Mouse (Mus musculus): ENCODE results near the gene Plvap.

Gene Plvap

DNA sequence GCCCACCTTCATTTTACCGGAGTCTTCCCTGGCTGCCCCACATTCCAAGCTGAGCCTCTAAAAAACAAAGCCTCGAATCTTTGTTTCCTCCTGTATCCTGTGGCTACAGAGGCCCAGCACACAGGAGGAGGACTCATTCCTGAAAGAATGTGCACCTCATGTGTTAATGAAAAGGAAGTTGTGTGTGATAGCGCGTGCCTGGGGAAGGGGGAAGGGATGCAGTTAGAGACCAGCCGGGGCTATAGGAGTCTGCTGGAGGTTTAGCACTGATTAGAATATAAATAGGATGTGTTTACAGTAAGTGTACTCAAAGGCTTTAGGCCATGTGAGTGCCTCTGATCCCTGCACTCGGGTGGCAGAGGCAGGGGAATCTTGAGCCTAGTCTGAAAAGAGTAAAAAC is 14.7 kb upstream of the Plvap start:
- no peak for DNase-seq (ENCODE audit: low spot score)

DNA sequence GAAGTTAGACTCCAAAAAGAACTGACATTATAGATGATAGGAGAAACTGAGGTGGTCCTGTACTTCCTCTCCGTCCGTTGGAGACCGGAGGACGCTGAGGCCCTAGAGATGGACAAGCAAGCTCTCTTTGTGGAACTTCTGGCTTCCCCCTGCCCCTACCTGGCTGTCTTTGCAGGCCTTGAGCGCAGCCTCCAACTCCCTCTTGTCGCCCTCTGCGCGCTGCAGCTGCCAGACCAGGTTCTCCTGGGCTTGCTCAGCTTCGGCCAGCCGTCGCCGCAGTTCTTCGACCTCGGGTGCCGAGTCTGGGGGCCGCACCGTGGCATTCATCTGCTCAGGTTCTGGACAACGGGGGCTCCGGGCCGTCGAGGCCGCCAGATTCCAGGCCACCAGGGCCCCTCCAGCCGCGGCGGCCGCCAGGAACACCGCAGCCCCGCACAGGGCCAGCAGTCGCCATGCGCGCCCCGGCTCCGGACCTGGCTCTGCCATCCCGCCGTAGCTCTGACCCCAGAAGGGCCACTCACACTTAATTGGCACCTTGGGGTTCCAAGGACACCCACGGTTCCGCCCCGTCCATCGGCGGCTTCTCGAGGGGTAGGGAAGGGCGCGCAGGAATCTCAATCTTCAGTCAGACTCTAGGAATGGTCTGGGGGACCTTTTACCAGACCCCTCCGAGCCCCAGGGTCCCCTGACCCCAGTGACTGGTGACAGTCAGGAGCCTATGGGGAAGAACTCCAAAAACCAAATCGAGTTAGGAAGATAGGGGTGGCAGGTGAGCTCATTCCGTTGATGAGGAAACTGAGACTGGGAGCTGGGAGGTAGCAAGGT is 13.9 kb upstream of the Plvap start, which contains the start of gene Ccdc194:
TSS of gene Ccdc194 (minus strand) at position 486 of the 825 bp plus-strand sequence.
- no peak for DNase-seq (ENCODE audit: low spot score)

DNA sequence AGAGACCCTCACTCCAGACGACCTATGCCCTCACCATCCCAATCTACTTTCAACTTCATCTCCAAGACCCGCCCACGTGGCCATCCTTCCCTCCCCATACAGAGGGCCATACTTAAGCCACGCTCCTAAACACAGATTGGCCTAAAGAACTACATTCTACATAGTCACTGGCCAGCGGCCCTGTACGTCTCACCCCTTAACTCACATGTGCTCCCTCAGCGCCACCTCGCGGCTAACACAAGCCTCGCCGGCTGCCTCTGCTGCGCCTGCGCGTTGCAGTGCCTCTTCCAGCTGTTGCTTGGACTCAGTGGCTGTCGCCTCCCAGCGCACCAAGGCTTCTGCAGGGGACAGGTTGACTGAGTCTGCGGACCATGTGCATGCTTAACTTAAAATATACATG is 10.1 kb upstream of the Plvap start:
- peak; percentile 83 for DNase-seq (ENCODE audit: low spot score)

DNA sequence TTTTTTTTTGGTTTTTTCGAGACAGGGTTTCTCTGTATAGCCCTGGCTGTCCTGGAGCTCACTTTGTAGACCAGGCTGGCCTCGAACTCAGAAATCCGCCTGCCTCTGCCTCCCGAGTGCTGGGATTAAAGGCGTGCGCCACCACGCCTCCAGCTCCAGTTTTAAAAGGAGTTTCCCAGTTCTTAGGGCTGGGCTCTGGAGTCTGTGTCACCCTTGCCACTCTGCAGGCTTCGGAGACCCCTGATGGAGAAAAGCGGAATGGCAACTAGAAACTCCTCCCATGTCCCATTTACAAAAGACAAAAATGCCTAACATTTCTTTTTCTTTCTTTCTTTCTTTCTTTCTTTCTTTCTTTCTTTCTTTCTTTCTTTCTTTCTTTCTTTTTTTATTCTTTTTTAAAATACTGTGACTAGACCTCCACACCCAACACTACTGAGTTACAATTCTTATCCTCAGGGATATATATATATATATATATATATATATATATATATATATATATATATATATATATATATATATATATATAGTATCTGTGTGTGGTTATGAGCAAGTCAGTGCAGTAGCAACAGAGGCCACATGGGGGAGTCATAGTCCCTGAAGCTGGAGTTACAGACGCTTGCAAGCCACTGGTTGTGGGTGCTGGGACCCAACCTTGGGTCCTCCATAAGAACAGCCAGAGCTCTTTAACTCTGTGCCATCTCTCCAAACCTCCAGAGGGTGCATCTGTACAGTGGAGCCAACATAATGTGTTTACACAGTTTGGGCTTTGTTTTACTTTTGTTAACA is 7.7 kb upstream of the Plvap start:
- DNase-seq (ENCODE audit: low spot score) = peak; percentile 57

DNA sequence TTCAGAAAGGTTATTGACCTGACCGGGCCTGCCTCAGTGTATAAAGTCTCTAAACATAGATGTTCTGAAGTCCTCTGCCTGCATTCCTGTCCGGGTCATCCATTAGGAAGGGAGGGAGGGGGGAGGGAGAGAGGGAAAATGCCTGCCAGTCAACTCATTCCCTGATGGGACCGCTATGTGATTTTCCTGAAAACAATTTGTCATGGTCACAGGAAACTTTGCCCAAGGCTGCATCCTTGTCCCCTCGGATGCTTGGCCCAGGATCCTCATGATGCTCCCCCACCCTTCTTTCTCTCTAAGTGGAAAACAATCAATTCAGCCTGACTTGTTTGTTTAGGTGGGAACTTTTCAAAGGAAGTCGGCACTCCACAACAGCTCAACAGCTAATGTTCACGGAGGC is 5.2 kb upstream of the Plvap start:
- DNase-seq (ENCODE audit: low spot score) = no peak

DNA sequence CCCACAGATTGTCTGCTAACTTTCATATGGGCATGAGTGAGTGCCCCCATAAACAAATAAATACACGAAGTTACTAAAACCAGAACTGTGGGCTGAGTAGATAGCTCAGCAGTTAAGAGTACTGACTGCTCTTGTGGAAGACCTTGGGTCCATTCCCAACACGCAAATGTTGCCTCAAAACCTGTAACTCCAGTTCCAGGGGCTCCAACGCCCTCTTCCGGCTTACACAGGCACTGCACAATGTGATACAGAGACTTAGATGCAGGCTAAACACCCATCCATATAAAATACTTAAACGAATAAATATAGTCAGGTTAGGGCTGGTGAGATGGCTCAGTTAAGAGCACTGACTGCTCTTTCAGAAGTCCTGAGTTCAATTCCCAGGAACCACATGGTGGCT is 3.5 kb upstream of the Plvap start:
- no peak for DNase-seq (ENCODE audit: low spot score)

DNA sequence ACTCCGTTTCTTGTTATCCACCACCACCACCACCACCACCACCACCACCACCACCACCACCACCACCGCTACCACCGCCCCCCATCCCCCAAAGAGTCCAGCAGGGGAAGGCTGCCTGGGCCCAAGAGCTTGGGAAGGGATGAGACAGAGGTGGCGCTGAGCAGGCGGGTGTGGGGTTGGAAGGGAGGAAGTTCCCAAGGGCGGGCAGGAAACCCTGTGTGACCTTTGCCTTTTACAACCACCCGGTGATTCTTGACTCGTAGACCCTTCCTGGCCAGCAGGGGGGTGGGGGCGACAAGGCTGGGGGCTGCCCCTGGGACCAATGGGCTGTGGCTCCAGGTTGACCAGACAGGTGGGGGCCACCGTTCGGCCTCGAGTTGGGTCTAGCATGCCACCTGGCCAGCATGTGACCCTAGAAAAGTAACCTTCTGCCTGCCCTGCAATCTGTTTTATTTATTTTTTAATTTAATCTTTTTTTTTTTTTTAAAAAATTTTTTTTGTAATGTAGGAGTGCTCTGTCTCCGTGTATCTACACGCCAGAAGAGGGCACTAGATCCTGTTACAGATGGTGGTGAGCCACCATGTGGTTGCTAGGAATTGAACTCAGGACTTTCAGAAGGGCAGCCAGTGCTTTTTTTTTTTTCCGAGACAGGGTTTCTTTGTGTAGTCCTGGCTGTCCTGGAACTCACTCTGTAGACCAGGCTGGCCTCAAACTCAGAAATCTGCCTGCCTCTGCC is 1.6 kb upstream of the Plvap start:
- DNase-seq (ENCODE audit: low spot score) = no peak

DNA sequence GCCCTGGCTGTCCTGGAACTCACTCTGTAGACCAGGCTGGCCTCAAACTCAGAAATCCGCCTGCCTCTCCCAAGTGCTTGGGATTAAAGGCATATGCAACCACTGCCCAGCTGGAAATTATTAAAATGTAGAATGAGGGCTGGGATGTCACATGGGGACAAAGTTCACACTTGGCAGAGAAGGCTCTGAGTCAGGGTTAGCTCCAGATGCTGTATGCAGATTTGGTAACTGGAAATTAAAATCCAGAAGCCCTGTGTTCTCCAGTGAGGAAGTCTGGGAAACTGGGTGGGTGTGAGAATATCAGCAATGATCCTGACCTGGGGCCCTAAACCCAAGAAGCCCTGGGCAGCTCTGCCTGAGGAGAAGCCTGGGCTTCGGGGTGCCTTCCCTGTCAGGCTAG is 2.2 kb downstream of the Plvap start:
- no peak for DNase-seq (ENCODE audit: low spot score)

DNA sequence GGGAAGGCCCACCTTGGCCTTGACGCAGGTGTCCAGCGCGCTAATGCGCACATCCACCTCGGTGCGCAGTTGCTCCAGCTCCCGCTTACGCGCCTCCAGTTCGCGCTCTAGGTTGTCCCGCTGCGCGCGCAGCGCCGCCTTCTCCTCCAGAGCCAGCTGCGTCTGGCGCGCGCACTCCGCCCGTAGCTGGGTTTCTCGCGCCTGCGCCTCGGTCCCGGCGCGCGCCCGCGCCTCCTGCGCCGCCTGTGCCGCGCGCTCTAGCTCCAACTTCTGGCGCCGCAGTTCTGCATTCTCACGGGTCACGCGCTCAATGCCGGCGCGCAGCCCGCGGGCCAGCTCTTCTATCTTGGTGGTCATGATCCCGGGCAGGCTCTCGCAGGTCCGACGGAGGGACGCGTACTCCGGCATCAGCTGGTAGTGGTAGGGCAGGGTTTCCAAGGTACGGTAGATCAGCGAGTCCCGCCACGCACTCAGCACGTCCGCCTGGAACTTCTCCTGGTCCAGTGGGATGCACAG is 3.9 kb downstream of the Plvap start:
- DNase-seq (ENCODE audit: low spot score) = peak; percentile 55

DNA sequence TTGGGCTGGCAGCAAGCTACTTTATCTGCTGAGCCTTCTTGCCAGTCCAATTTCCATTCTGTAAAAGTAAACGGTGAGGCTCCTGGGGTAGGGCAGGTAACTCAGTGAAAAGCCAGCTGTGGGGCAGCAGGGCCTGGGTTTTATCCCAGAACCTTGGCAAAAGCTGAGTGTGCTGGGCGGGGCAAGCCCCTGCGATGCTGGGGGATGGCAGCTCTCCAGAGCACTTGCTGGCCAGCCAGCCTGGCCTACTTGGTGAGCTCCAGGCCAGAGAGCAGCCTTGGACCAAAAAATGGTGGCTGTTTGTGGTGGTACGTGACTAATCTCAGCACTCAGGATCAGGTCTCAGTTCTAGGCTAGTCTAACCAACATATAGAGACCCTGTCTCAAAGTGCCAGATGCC is 5.6 kb downstream of the Plvap start:
- DNase-seq (ENCODE audit: low spot score) = no peak

DNA sequence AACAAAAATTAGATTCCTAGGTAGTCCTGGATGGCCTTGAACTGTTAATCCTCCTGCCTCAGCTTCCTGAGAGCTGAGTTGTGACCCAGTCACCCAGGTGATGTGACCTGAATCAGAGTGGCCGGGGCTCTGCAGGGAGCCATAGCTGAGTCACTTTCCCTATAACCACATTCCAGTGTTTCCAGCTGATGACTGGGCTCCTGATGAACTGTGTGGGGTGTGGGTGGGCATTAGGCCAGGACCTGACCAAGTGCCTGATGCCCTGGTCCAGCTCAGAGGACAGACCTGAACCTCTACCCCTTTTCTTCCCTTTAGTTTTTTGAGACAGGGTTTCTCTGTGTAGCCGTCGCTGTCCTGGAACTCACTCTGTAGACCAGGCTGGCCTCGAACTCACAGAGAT is 6.2 kb downstream of the Plvap start:
- DNase-seq (ENCODE audit: low spot score) = no peak

DNA sequence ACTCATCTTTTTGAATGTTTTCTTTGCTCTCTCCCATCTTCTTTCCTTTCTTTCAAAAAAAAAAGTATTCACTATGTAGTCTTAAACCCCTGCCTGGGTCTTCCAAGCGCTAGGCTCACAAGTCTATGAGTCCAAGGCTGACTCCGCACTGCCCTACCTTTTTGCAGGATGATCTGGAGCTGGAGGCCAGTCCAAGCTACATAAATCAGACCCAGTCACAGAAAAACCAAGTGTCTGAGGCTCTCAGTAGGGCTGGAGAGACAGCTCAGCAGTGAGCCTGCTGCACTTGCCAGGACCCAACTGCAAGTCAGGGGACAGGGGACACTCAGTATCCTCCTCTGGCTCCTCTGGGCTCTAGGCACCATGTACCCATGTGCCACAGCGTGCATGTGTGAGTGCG is 7.2 kb downstream of the Plvap start:
- no peak for DNase-seq (ENCODE audit: low spot score)

DNA sequence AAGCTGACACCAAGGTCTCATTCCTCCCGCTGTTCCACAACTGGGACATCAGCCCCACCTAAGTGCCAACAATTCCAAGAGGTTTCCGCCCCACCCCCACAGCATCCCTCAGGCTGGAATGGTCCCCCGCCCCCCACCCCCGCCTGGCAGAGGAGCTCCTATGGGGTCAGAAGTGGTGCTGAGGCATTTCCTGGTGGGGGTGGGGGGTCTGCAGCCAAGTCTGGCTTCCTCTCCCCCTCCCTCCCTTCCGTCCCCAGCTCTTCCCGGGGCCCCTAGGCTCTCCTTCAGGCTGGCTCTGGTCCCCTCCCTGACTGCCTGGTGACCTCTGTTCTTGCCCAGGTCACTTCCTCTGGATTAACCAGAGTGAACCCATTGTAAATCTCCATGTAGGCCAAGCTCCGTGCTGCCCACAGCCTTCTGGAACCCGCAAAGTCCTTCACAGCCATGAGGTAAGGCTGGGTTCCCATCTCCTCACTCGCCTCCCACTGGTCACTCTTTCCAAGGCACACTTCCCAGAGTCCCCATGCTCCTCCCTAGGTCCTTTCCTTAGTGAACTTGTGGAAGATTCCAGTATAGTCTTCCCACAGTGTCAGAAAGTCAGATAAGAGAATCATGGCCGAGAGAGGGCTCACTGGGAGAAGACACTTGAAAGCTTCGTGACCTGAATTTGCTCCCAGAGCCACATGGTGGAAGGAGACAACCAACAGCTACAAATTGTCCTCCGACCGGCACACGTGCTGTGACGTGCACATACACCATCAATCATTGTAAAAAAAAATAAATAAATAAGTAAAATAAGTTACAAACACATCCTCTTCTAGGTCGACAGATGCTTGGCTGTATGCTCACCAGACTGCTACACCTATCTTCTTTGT is 12.5 kb downstream of the Plvap start:
- no peak for DNase-seq (ENCODE audit: low spot score)

DNA sequence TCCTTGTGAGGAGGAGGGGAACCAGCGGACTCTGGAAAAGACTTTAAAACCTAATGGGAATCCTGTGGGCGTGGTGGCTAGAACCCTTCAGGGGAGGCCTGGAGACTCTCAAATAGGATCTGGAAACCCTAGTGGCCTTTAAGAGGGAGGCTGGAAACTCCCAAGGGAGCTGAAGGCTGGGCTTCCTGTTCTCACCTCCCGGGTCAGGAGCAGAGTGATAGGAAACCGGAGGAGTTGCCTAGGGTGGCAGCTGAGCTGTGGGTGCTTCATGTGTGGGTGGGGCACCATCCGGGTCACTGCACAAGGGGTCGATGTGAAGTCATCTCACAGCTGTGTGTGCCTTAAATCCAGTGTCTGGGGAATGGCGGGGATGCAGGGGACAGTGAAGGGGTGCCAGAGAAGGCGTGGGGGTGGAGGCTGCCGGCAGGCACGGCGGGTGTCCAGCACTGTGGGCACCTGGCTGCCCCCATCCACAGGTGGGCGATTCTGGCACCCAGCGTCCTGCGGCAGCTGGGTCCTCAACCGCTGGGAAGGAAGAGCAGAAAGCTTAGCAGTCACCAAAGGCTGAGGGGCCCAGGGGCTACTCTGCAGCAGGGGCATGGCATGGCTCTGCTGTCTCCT is 13.6 kb downstream of the Plvap start:
- DNase-seq (ENCODE audit: low spot score) = no peak

DNA sequence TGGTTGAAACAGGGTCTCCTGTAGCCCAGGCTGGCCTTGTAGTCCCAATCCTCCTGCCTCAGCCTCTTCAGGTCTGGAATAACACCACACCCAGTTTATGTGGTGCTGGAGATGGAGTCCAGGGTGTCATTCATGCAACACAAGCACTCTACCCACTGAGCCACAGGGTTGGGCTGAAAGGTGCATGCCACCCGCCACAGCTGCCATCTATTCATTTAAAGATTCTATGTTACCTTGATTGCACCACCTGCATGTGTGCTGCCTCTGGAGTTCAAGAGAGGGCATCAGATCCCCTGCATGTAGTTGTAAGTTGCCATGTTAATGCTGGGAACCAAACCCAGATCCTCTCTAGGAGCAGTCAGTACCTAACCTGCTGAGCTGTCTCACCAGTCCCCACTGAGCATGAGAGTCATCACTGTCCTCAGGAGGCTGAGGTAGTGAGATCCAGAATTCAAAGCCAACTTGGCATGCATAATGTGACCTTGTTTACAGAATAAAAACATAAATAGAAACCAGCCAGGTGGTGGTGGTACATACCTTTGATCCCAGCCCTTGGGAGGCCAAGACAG is 14.4 kb downstream of the Plvap start:
- DNase-seq (ENCODE audit: low spot score) = no peak

DNA sequence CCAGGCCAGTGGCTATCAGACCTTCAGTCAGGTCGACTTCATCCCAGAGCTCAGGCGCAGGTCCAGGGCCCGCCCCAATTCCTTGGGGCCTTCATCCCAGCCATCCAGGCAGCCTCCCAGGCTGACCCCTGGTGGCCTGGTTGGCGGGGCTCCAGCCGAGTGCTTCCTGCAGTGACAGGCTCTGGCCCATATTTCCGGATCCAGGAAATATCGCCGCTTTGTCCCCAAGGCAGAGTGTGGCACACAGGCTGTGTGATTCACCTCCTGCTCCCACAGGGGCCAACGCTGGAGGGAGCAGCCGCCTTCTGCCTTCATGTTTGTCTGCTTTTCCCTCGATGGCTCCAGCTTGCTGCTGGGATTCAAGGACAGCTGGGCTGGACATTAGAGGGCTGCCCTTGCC is 15.1 kb downstream of the Plvap start:
- no peak for DNase-seq (ENCODE audit: low spot score)

DNA sequence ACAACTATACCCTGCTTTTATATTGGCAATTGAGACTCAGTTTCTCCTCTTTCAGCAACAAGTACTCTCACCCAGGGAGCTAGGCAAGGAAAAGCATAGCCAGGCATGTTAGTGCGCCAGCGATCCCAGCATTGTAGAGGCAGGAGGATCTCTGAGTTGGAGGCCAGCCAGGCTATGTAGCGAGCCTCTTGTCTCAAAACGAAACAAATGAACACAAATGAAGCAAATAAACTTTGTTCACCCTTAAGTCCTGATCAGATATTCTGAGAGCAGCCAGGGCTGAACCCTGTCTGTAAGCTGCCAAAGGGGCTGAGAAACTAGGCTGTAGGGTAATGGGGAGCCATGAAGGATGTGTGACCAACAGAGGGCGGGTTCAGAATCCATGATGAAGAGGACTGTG is 15.7 kb downstream of the Plvap start:
- no peak for DNase-seq (ENCODE audit: low spot score)

DNA sequence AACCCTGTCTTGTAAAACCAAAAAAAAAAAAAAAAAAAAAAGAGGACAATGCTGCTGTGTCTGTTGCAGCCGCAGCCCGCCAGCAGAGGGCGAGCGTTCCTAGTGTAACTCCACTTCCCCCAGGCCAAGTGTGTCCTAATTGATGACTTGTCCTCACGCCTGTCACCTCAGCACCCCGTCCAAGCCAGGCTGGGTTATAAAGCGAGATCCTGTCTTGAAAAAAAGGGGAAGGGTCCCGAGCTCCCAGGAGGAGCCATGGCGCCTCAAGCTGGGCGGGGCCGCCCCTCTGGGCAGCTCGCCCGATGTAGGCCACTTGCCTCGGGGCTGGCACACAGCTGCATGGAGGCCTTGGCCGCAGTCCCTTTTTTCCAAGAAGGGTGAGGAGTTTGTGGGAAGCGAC is 16.5 kb downstream of the Plvap start:
- DNase-seq (ENCODE audit: low spot score) = peak; percentile 68

DNA sequence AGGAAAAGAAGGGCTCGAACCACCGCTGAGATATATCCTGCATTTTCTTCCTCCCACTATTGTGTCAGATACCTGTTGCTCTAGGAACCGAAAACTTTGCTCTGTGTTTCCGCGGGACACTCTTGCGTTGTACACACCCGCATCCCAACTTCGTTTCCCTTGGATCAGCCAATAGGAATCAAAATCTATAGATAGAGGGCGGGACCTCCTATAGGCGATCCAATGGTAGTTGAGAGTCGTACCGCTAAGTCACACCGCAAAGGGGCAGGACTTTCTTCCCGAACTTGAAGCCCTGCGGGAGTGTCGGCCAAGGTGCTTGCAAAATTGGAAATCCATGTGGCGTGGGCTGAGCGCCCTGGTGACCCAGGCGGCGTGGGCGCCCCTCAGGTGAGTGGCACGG is 23.1 kb downstream of the Plvap start:
- DNase-seq (ENCODE audit: low spot score) = peak; percentile 97

DNA sequence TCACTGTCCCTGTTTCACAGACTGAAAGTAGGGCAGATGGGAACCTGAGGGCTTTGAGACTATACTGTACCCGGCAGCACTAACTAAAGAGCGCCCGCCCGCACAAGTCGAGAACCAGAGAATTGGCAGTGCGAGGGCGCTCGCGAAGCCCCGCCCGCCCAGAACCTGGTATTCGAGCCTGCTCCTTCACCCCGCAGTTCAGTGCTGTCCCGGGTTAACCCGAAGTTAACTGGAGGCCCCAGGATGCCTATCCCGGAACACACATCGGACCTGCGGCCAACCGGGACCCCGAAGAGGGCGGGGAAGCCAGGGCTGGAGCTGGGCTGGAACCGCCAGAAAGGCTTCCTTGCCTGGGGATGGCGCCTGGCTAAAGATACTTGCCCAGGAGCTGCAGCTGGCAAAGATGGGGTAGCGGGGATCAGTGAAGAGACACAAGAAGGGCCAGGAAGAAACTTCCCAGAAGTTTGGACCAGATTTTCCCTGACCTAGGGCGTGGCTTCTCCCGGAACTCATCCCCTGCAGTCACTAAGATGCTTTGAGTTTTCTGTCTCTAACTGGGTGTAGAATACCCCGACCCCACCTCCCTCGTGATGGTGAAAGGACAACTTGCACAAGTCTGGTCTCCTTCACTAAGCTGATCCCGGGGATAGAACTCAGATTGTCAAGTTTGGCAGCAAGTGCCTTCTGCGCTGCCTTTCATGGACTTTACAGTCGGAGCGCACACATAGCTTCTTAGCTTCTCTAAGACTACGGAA is 23.7 kb downstream of the Plvap start, which contains the start of gene Gtpbp3:
TSS of gene Gtpbp3 (plus strand) at position 413 of the 755 bp plus-strand sequence.
- DNase-seq (ENCODE audit: low spot score) = peak; percentile 70
